Mouse (Mus musculus) cerebellum, adult 9-10 months (tissue): Measurements from ENCODE around the gene Tspan31.

ENCODE experiments used
- DNase-seq: peaks from one replicate; pipeline ENCODE4 v3.0.0; 2022

Gene Tspan31

GRCm38 (mm10) chr10:127041774-127042338 lies 28.2 kb downstream of the Tspan31 start:
- DNase-seq = peak; percentile 87

GRCm38 (mm10) chr10:127041274-127041766 lies 28.7 kb downstream of the Tspan31 start, which contains the start of the genes Mettl1 and Eef1akmt3:
Gene Mettl1 (plus strand): TSS chr10:127041414.
Gene Eef1akmt3 (minus strand): TSS chr10:127041513.
- no peak for DNase-seq

- no peak for DNase-seq
These were observed 29.4 kb downstream of the Tspan31 start for GRCm38 (mm10) chr10:127040569-127041214.

GRCm38 (mm10) chr10:127037641-127038040 lies 32.4 kb downstream of the Tspan31 start:
- no peak for DNase-seq

- DNase-seq = no peak
These were observed 33.8 kb downstream of the Tspan31 start for GRCm38 (mm10) chr10:127036273-127036672.

DNA sequence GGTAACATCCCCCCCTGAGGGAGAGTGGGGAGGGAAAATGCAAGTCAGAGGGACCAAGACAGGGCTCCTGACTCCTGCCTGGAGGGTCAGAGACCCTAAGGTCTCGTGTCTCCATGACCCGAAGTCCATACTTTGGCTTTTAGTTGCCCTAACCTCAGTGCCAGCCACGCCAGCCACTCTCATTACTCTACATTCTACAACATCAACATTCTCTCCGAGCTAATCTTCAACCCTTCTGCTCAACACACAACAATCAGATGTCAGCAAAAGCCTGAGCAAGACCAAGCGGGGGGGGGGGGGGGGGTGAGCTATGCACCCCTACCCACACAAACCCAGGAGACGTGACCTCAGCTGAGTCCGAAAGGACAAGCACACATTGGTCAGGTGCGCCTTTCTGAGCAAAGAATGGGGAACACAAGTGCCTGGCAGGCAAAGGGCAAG lies 36.7 kb downstream of the Tspan31 start:
- DNase-seq = no peak

DNA sequence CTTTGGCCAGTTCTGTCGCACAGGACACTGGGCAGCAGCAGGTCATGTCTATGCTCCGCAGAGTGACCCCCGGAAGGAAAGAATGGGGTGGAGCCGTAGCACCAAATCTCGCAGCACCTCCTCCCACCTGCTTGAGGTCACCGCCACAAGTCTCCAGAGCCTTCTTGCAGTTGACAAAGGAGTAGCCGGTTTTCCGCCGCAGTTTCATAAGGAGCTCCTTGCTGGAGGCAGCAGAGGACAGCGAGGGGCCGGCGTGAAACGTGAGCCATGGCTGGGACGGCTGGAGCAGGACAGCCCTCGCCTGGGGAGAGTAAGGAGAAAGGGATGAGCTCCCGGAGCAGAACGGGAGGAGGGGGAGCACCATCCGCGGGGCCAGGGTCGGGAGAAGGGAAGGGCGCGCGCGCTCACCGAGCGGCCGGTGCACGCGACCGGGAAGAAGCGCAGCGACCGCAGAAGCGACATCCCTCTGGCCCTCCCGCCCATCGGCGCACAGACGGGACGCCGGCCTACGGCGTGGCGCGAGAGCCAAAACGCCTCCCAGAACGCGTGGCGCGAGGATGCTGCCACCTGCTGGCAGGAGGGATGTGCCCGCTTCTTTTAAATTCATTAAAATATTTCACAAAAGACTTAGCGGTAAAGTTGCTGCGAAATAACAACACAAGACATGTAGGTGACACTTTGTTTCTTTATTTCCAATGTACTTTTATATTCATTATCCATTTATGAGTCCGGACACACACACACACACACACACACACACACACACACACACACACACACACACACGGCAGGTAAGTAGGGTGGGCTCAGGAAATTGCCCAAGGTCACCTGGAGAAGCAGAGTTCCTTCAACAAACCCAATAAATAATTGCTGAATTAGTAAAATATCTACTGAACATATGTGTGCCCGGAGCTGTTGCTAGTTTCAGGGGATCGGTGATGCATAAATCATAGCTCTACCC lies 39.4 kb downstream of the Tspan31 start, which contains the start of gene Tsfm:
Tsfm (minus strand) TSS at position 505 of the 961 bp plus-strand sequence.
- DNase-seq = peak; percentile 89

DNA sequence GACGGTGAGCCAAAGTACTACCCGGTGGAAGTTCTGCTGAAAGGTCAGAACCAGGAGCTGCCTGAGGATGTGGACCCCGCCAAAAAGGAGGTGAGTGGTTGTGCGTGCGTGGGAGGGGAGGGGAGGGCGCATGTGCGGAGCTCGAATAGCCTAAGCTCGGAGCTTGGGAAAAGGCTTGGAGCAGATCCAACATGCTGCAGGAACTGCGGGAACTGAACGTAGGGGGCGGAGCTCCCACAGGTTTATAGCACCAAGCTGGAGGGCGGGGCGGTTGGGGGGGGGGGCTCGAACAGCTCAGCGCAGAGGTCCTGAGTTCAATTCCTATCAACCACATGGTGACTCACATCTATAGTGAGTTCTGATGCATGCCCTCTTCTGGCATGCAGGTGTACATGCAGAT lies 51.6 kb downstream of the Tspan31 start:
- DNase-seq = no peak
